Mouse (Mus musculus): Measurements from ENCODE around the gene Hbq1b.

- TF ChIP-seq POLR2A (IDR thresholded peaks at IDR 0.05; ENCODE audit: insufficient read depth, low read depth, low read length): no peak
- no peak for TF ChIP-seq CTCF (IDR thresholded peaks at IDR 0.05; ENCODE audit: insufficient read depth, low read depth, low read length)
Measured at GRCm38 (mm10) chr11:32266776-32267175, 20.0 kb upstream of the Hbq1b start.

All from olfactory bulb, adult 2 months (tissue).